Mouse (Mus musculus): ENCODE measurements at regions not wholly inside any gene's neighbourhood (a gene's known extent, or its start where the extent isn't known, plus 50 kb on each side); places are given as distances from the start of the nearest gene placed in this dataset.

DNA sequence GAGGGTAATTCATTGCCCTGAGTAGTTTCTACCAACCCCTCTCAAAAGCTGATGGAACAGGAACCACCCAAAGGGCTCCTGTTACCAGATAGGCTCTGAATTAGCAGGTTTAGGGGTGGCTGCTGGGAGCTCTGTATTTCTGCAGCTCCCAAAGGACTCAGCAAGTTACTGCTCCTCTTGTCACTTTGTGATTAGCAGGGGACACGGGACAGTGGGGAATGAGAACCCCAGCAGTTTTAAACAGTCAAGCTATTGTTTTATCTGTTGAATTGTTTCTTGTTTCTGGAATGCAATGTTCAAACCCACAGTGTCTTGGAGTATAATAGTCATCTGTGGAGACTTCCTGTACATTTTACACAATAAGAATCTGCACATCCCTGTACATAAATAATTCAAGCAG, 90.4 kb upstream of the Clnk start:
- TF ChIP-seq CTCF (conservative IDR thresholded peaks at IDR 0.05 in 1 of 2, IDR thresholded peaks at IDR 0.05 in 1 of 2; ENCODE audit: low read depth in 2 of 2, low read length in 2 of 2) (no peak), SMC3 (IDR thresholded peaks at IDR 0.05; ENCODE audit: low read depth, low read length) (no peak), CHD2 (IDR thresholded peaks at IDR 0.05; ENCODE audit: low read length) (no peak), ZMIZ1 (IDR thresholded peaks at IDR 0.05; ENCODE audit: low read depth, low read length) (no peak)
